Mouse (Mus musculus) MEL (cell line): ENCODE measurements at regions not wholly inside any gene's neighbourhood (a gene's known extent, or its start where the extent isn't known, plus 50 kb on each side); places are given as distances from the start of the nearest gene placed in this dataset.

ENCODE experiments used
- DNase-seq: peaks from one replicate; pipeline ENCODE4 v3.0.0; 2011; ENCODE audit warnings: low read depth, low spot score
- H3K27ac ChIP-seq: 2 replicates; pipeline ENCODE4 v1.5.1; 2012; ENCODE audit warnings: low read depth, mild to moderate bottlenecking, control low read depth, low read length, moderate library complexity; ENCODE audit not compliant: control insufficient read depth
- H3K27me3 ChIP-seq, 2 experiments: fragments of 150-350 bp in 1 of 2; sonication (generic) in 1 of 2; 2 replicates each; pipeline ENCODE4 v1.6.1; 2012; ENCODE audit warnings: low read length in 2 of 2, mild to moderate bottlenecking in 2 of 2, improper control_type of control experiment in 1 of 2, moderate library complexity in 1 of 2; ENCODE audit not compliant: insufficient read depth in 2 of 2, control insufficient read depth in 1 of 2
- H3K36me3 ChIP-seq, 2 experiments: 2 replicates each; pipeline ENCODE4 v1.6.1; 2012 to 2014; ENCODE audit warnings: low read length in 2 of 2, improper control_type of control experiment in 1 of 2, inconsistent platforms in 1 of 2, mild to moderate bottlenecking in 1 of 2; ENCODE audit not compliant: insufficient read depth in 2 of 2, control insufficient read depth in 1 of 2
- H3K4me1 ChIP-seq, 2 experiments: fragments of 150-350 bp in 1 of 2; sonication (generic) in 1 of 2; 2 replicates each; pipeline ENCODE4 v1.6.1; 2012; ENCODE audit warnings: low read length in 2 of 2, improper control_type of control experiment in 1 of 2, mild to moderate bottlenecking in 1 of 2; ENCODE audit not compliant: insufficient read depth in 2 of 2, control insufficient read depth in 1 of 2
- H3K4me3 ChIP-seq, 2 experiments: fragments of 150-350 bp in 1 of 2; sonication (generic) in 1 of 2; 2 replicates each; pipeline ENCODE4 v1.5.1; 2012; ENCODE audit warnings: low read depth in 2 of 2, low read length in 2 of 2, mild to moderate bottlenecking in 2 of 2, moderate library complexity in 2 of 2, control low read depth in 1 of 2, improper control_type of control experiment in 1 of 2; ENCODE audit not compliant: control insufficient read depth in 1 of 2, insufficient read depth in 1 of 2
- H3K79me2 ChIP-seq: 2 replicates; pipeline ENCODE4 v1.6.1; 2012; ENCODE audit warnings: mild to moderate bottlenecking, low read length, moderate library complexity; ENCODE audit not compliant: control insufficient read depth, poor library complexity, insufficient read depth
- H3K9ac ChIP-seq: 2 replicates; pipeline ENCODE4 v1.6.1; 2012; ENCODE audit warnings: low read depth, mild to moderate bottlenecking, control low read depth, low read length, moderate library complexity; ENCODE audit not compliant: control insufficient read depth, poor library complexity, severe bottlenecking
- H3K9me3 ChIP-seq: fragments of 150-350 bp; sonication (generic); replicated peaks from 2 replicates; pipeline ENCODE4 v1.6.1; 2012; ENCODE audit warnings: mild to moderate bottlenecking, low read length, improper control_type of control experiment, moderate library complexity; ENCODE audit not compliant: insufficient read depth
- CTCF ChIP-seq, 3 experiments: IDR thresholded peaks in 2 of 3; conservative IDR thresholded peaks in 1 of 3; 2 replicates each; pipeline ENCODE4 v1.5.1; 2011 to 2012; ENCODE audit warnings: low read length in 3 of 3, low read depth in 2 of 3, mild to moderate bottlenecking in 2 of 3, improper control_type of control experiment in 1 of 3, inconsistent platforms in 1 of 3, mixed read lengths in 1 of 3, moderate library complexity in 1 of 3; ENCODE audit not compliant: control insufficient read depth in 1 of 3, insufficient read depth in 1 of 3, poor library complexity in 1 of 3, severe bottlenecking in 1 of 3
- EP300 ChIP-seq, 2 experiments: IDR thresholded peaks; 2 replicates each; pipeline ENCODE4 v1.6.1; 2011; ENCODE audit warnings: improper control_type of control experiment in 2 of 2, low read length in 2 of 2, low read depth in 1 of 2, mild to moderate bottlenecking in 1 of 2
- ETS1 ChIP-seq: IDR thresholded peaks from 2 replicates; pipeline ENCODE4 v1.6.1; 2012; ENCODE audit warnings: low read depth, mild to moderate bottlenecking, inconsistent platforms, low read length, improper control_type of control experiment, moderate library complexity
- GABPA ChIP-seq: IDR thresholded peaks from 2 replicates; pipeline ENCODE4 v1.6.1; 2012; ENCODE audit warnings: low read depth, mild to moderate bottlenecking, inconsistent platforms, low read length, improper control_type of control experiment, moderate library complexity
- GATA1 ChIP-seq: IDR thresholded peaks from 2 replicates; pipeline ENCODE4 v1.6.1; 2011; ENCODE audit warnings: low read depth, low read length, improper control_type of control experiment
- HCFC1 ChIP-seq: IDR thresholded peaks from 2 replicates; pipeline ENCODE4 v1.6.1; 2012; ENCODE audit warnings: low read depth, mild to moderate bottlenecking, inconsistent platforms, low read length, improper control_type of control experiment, moderate library complexity
- JUND ChIP-seq: IDR thresholded peaks from 2 replicates; pipeline ENCODE4 v1.6.1; 2011; ENCODE audit warnings: low read depth, mild to moderate bottlenecking, improper control_type of control experiment, low read length
- MYB ChIP-seq: IDR thresholded peaks from 2 replicates; pipeline ENCODE4 v1.6.1; 2011; ENCODE audit warnings: mild to moderate bottlenecking, low read depth, low read length, improper control_type of control experiment
- MYC ChIP-seq: IDR thresholded peaks from 2 replicates; pipeline ENCODE4 v1.6.1; 2011; ENCODE audit warnings: low read depth, mild to moderate bottlenecking, low read length, improper control_type of control experiment, moderate library complexity
- NRF1 ChIP-seq: IDR thresholded peaks from 2 replicates; pipeline ENCODE4 v1.6.1; 2014; ENCODE audit warnings: low read depth, mild to moderate bottlenecking, inconsistent platforms, low read length, improper control_type of control experiment, moderate library complexity; ENCODE audit not compliant: poor library complexity, insufficient read depth, severe bottlenecking
- POLR2A ChIP-seq, 2 experiments: IDR thresholded peaks; 2 replicates each; pipeline ENCODE4 v1.6.1; 2011 to 2012; ENCODE audit warnings: low read length in 2 of 2, mild to moderate bottlenecking in 2 of 2, control low read depth in 1 of 2, improper control_type of control experiment in 1 of 2, low read depth in 1 of 2, moderate library complexity in 1 of 2; ENCODE audit not compliant: control insufficient read depth in 1 of 2, insufficient read depth in 1 of 2, poor library complexity in 1 of 2
- POLR2AphosphoS2 ChIP-seq: IDR thresholded peaks from 2 replicates; pipeline ENCODE4 v1.6.1; 2011; ENCODE audit warnings: low read length, improper control_type of control experiment
- POLR2AphosphoS5 ChIP-seq: IDR thresholded peaks from 2 replicates; pipeline ENCODE4 v1.6.1; 2012; ENCODE audit warnings: low read depth, borderline replicate concordance, mild to moderate bottlenecking, inconsistent platforms, low read length, moderate library complexity, mixed read lengths
- RAD21 ChIP-seq: IDR thresholded peaks from 2 replicates; pipeline ENCODE4 v1.6.1; 2011; ENCODE audit warnings: mild to moderate bottlenecking, low read depth, low read length, improper control_type of control experiment
- RCOR1 ChIP-seq: IDR thresholded peaks from 2 replicates; pipeline ENCODE4 v1.6.1; 2012; ENCODE audit warnings: low read depth, mild to moderate bottlenecking, inconsistent platforms, low read length, improper control_type of control experiment
- SMC3 ChIP-seq: IDR thresholded peaks from 2 replicates; pipeline ENCODE4 v1.6.1; 2011; ENCODE audit warnings: low read depth, low read length, improper control_type of control experiment
- TAL1 ChIP-seq: IDR thresholded peaks from 2 replicates; pipeline ENCODE4 v1.6.1; 2012; ENCODE audit warnings: mild to moderate bottlenecking, inconsistent platforms, low read length, moderate library complexity, mixed read lengths
- TBP ChIP-seq: IDR thresholded peaks from 2 replicates; pipeline ENCODE4 v1.8.0; 2011; ENCODE audit warnings: low read depth, low read length, improper control_type of control experiment
- TCF12 ChIP-seq: IDR thresholded peaks from 2 replicates; pipeline ENCODE4 v1.6.1; 2014; ENCODE audit warnings: low read depth, mild to moderate bottlenecking, inconsistent platforms, low read length, improper control_type of control experiment, moderate library complexity
- USF1 ChIP-seq: IDR thresholded peaks from 2 replicates; pipeline ENCODE4 v1.6.1; 2014; ENCODE audit warnings: low read depth, mild to moderate bottlenecking, inconsistent platforms, low read length, improper control_type of control experiment, moderate library complexity
- USF2 ChIP-seq, 2 experiments: IDR thresholded peaks; 2 replicates each; pipeline ENCODE4 v1.6.1; 2011 to 2012; ENCODE audit warnings: improper control_type of control experiment in 2 of 2, low read length in 2 of 2, borderline replicate concordance in 1 of 2, inconsistent platforms in 1 of 2, low read depth in 1 of 2, mild to moderate bottlenecking in 1 of 2; ENCODE audit not compliant: insufficient read depth in 1 of 2
- ZC3H11A ChIP-seq: IDR thresholded peaks from 2 replicates; pipeline ENCODE4 v1.6.1; 2012; ENCODE audit warnings: low read depth, mild to moderate bottlenecking, inconsistent platforms, low read length, improper control_type of control experiment
- ZKSCAN1 ChIP-seq: IDR thresholded peaks from 2 replicates; pipeline ENCODE4 v1.6.1; 2012; ENCODE audit warnings: low read depth, mild to moderate bottlenecking, inconsistent platforms, low read length, improper control_type of control experiment, moderate library complexity

GRCm38 (mm10) chr5:149920326-149920725, 98.1 kb upstream of the Rxfp2 start (continued):
- TF ChIP-seq RCOR1 (no peak), MYC (no peak), POLR2AphosphoS5 (no peak)

GRCm38 (mm10) chr5:149924501-149924900, 94.0 kb upstream of the Rxfp2 start:
- Histone ChIP-seq H3K9me3 (no peaks in the 10 kb centered on the region), H3K9ac (no peak overlapping the region), H3K4me1 (no peaks in the 10 kb centered on the region), H3K36me3 (no peaks in the 10 kb centered on the region), H3K27ac (no peak overlapping the region), H3K27me3 (no peaks in the 10 kb centered on the region), H3K4me3 (no peak overlapping the region), H3K79me2 (no peaks in the 10 kb centered on the region)
- DNase-seq, result no peak
- TF ChIP-seq NRF1, result no peak
- no peak for TF ChIP-seq TBP
- no peak for TF ChIP-seq ETS1
- TF ChIP-seq RCOR1, result no peak
- no peak for TF ChIP-seq JUND
- no peak for TF ChIP-seq TCF12
- TF ChIP-seq ZC3H11A, result no peak
- TF ChIP-seq POLR2AphosphoS5, result no peak
- no peak for TF ChIP-seq SMC3
- no peak for TF ChIP-seq HCFC1
- TF ChIP-seq CTCF (IDR thresholded peaks at IDR 0.05 in 2 of 3, conservative IDR thresholded peaks at IDR 0.05 in 1 of 3; ENCODE audit: control insufficient read depth in 1 of 3, insufficient read depth in 1 of 3, low read depth in 2 of 3, low read length in 3 of 3, poor library complexity in 1 of 3, severe bottlenecking in 1 of 3), result no peak
- no peak for TF ChIP-seq MYB
- TF ChIP-seq GABPA, result no peak
- TF ChIP-seq USF1, result no peak

- H3K4me1 ChIP-seq, result no peaks in the 10 kb centered on the region
- no peak for TF ChIP-seq TAL1
- TF ChIP-seq NRF1, result no peak
- TF ChIP-seq POLR2AphosphoS2, result no peak
- TF ChIP-seq USF1, result no peak
- TF ChIP-seq GATA1, result no peak
- no peak for TF ChIP-seq USF2 (IDR thresholded peaks at IDR 0.05; ENCODE audit: borderline replicate concordance in 1 of 2, insufficient read depth in 1 of 2, low read depth in 1 of 2, low read length in 2 of 2)
- no peak for TF ChIP-seq RAD21
- no peak for TF ChIP-seq TBP
- no peak for TF ChIP-seq ZKSCAN1
- TF ChIP-seq RCOR1, result no peak
- TF ChIP-seq EP300 (IDR thresholded peaks at IDR 0.05; ENCODE audit: low read depth in 1 of 2, low read length in 2 of 2), result no peak
- TF ChIP-seq JUND, result no peak
- no peak for TF ChIP-seq POLR2A (IDR thresholded peaks at IDR 0.05; ENCODE audit: control insufficient read depth in 1 of 2, insufficient read depth in 1 of 2, low read depth in 1 of 2, low read length in 2 of 2, poor library complexity in 1 of 2)
- no peak overlapping the region for H3K9ac ChIP-seq
- H3K27me3 ChIP-seq, result no peaks in the 10 kb centered on the region
- no peak overlapping the region for H3K27ac ChIP-seq
- no peaks in the 10 kb centered on the region for H3K9me3 ChIP-seq
- no peak for DNase-seq
- H3K4me3 ChIP-seq, result no peak overlapping the region
- no peaks in the 10 kb centered on the region for H3K36me3 ChIP-seq
- H3K79me2 ChIP-seq, result no peaks in the 10 kb centered on the region
These were observed 91.7 kb upstream of the Rxfp2 start for GRCm38 (mm10) chr5:149926786-149927185.
